Comparison of ENCODE assay signal across 8 mouse cellular contexts in the genomic region with DNA sequence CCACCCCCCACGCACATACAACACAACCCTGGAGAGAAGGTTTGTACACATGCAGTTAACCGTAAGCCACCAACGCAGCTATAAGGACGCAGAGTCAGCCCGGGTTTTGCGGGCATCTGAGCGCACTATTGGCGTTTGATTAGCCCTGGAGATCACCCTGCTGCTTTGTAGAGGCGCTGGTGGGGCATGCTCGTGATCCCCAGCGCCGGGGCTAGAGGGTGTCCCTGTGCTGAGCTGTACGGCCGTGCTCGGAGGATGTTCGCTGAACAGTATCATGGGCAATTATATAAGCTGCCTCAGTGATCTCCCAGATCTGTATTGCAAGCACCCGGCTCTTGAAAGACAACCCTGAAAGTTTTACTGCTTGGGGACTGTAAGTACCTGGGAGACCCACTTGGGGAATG. TPM values are rescaled to one million over a fixed set of nuclear protein-coding genes. Genes with fewer than 3 reads are reported as not detected.
A peak's percentile ranks its signal among the peaks of the same experiment; 100 is the strongest.
DNase-seq lines count a peak whose midpoint lies in the region; ATAC-seq and TF ChIP-seq lines count a peak whose summit lies in the region.

No protein-coding gene starts in this region.

- no peak for DNase-seq in heart, adult 8-10 months (ENCODE audit: low spot score)
- peak; percentile 14 to 21 for DNase-seq in heart, postnatal 10 days
- DNase-seq in left cerebral cortex, adult 18-20 months (ENCODE audit: low spot score in 2 of 2): peak; percentile 36 to 57
- peak; percentile 63 for DNase-seq in neural tube, embryonic 10.5 days (ENCODE audit: extremely low spot score, low spot score)
- DNase-seq in thymus, adult 18-20 months: no peak
- no peak for DNase-seq in gastrocnemius, postnatal 4 days (ENCODE audit: low spot score in 2 of 2)

- no peaks in the 10 kb centered on the region for H3K36me3 ChIP-seq in heart, embryonic 11.5 days (ENCODE audit: control insufficient read depth, insufficient read depth, low read length)

- no peaks in the 10 kb centered on the region for H3K9me3 ChIP-seq in heart, embryonic 11.5 days (replicated peaks; ENCODE audit: control insufficient read depth, low read length)

- whole genome bisulfite sequencing in heart, embryonic 11.5 days (ENCODE audit: insufficient replicate concordance): 1% methylated on average over 17 of the region's 17 CpGs

- no peak for TF ChIP-seq CTCF in cortical plate, adult 2 months (IDR thresholded peaks at IDR 0.05; ENCODE audit: extremely low read depth, insufficient read depth, low read length)

- peaks cover 36% of the 10 kb centered on the region for H3K27me3 ChIP-seq in heart, embryonic 11.5 days (ENCODE audit: control insufficient read depth, insufficient read depth, low read length)

- 0 out of 2 replicates have a peak, but pooled peaks cover 9% of the 10 kb centered on the region for H3K4me1 ChIP-seq in heart, embryonic 11.5 days (ENCODE audit: control insufficient read depth, insufficient read depth, low read length)
- H3K4me1 ChIP-seq in cortical plate, adult 2 months (ENCODE audit: control insufficient read depth, insufficient read depth, low read length): peaks cover 2% of the 10 kb centered on the region

- peak overlapping the region; percentile 77 for H3K4me2 ChIP-seq in heart, embryonic 11.5 days

- intact Hi-C loops in heart, postnatal 10 days (cut with DNase I): loop anchor here (2.0 to 10.0 kb wide), 3 partner anchors 143 to 703 kb away; no protein-coding TSS in a partner anchor

- no peak overlapping the region for H3K27ac ChIP-seq in heart, embryonic 11.5 days (ENCODE audit: low read depth, low read length)
- H3K27ac ChIP-seq in cortical plate, adult 2 months (ENCODE audit: insufficient read depth, low read length): peak overlapping the region; percentile 94

- 0 out of 2 replicates have a peak, but pooled peaks have one; percentile 11 for TF ChIP-seq POLR2A in cortical plate, adult 2 months (IDR thresholded peaks at IDR 0.05; ENCODE audit: extremely low read depth, insufficient read depth, low read length)

- peak overlapping the region; percentile 66 for H3K4me3 ChIP-seq in heart, embryonic 11.5 days (ENCODE audit: low read depth, low read length)
- H3K4me3 ChIP-seq in cortical plate, adult 2 months (ENCODE audit: insufficient read depth, low read length): peak overlapping the region; percentile 80

- no peak for ATAC-seq in heart, embryonic 11.5 days (replicated peaks; ENCODE audit: insufficient number of reproducible peaks, low FRiP score, low TSS enrichment)

- H3K9ac ChIP-seq in heart, embryonic 11.5 days (ENCODE audit: low read depth, low read length): peak overlapping the region; percentile 46; the same call in 1 of the 2 replicates

RNA-seq across cellular contexts. Expression of a gene that starts 40.6 kb away (rescaled TPM):
- polyA plus RNA-seq in heart, embryonic 11.5 days (2014; fragmentation: Nextera tagmentation; extraction: Ambion mirVana): 9.4 and 11.4 TPM in 2 replicates
- total RNA-seq in heart, adult 8-10 months (2022): 1 to 10 TPM in 2 of 4 experiments, under 1 TPM in 2; 0.34 to 1.4 (median 1.00) TPM
- 28.9 and 30.2 TPM in 2 replicates for polyA plus RNA-seq in cortical plate, adult 2 months (2012; rRNA removed)
- total RNA-seq in heart, postnatal 10 days (2021): 1 to 10 TPM; 4.2 to 5.0 TPM
- 100 to 1,000 TPM; 126 to 135 TPM for total RNA-seq in left cerebral cortex, adult 18-20 months (2021)
- total RNA-seq in gastrocnemius, postnatal 4 days (2021): 10 to 100 TPM; 16.0 to 23.0 TPM

Comparison
In these comparisons a context has a peak if more than half of its experiments do, and no peak if none do; other contexts are left out.
1. DNase-seq: peak in heart, postnatal 10 days (2 of 2), left cerebral cortex, adult 18-20 months (2 of 2) and neural tube, embryonic 10.5 days (single experiment); none in heart, adult 8-10 months (single experiment), thymus, adult 18-20 months (0 of 2) and gastrocnemius, postnatal 4 days (0 of 2).
2. RNA of a gene that starts 40.6 kb away (total RNA-seq): 126 to 135 TPM in left cerebral cortex, adult 18-20 months; 16.0 to 23.0 TPM in gastrocnemius, postnatal 4 days, 4.2 to 5.0 TPM in heart, postnatal 10 days and 0.34 to 1.4 TPM in heart, adult 8-10 months; every median in the first group is over 4 times any median in the second.